Mouse (Mus musculus): ENCODE results near the gene Wdsub1. TPM values are rescaled to one million over a fixed set of nuclear protein-coding genes. Genes with fewer than 3 reads are reported as not detected.

Gene Wdsub1
- polyA plus RNA-seq (2021; fragmentation: Nextera tagmentation), result 12.1 and 18.7 TPM in 2 replicates
- long read RNA-seq, experiment 1, partial matches to known transcripts, result 6 of 40 reads
- long read RNA-seq, experiment 1, other reads (novel, unspliced or antisense), result 34 of 40 reads
- long read RNA-seq, experiment 2, partial matches to known transcripts, result 7 of 14 reads
- long read RNA-seq, experiment 2, other reads (novel, unspliced or antisense), result 7 of 14 reads

GRCm38 (mm10) chr2:59881831-59882741, at the start of gene Wdsub1:
Gene Wdsub1, minus strand, starts transcription at chr2:59882591.

Data from left cerebral cortex, adult 6 months (tissue).